Mouse (Mus musculus) intestine, embryonic 15.5 days (tissue): ENCODE measurements around the gene Lbr. TPM values are rescaled to one million over a fixed set of nuclear protein-coding genes. Genes with fewer than 3 reads are reported as not detected.

Source experiments
- ATAC-seq: fragments of 200-750 bp; cut with Nextera tagmentation; 2 replicates; pipeline ENCODE4 v1.8.0; 2017; ENCODE audit warnings: moderate TSS enrichment, moderate library complexity
- H3K27ac ChIP-seq: fragments of 300-500 bp; sonication (generic); 2 replicates; pipeline ENCODE4 v1.5.1; 2015; ENCODE audit warnings: mild to moderate bottlenecking, inconsistent platforms
- H3K27me3 ChIP-seq: fragments of 300-500 bp; sonication (generic); replicated peaks from 2 replicates; pipeline ENCODE4 v1.6.1; 2015; ENCODE audit warnings: inconsistent platforms
- H3K36me3 ChIP-seq: fragments of 300-500 bp; sonication (generic); 2 replicates; pipeline ENCODE4 v1.6.1; 2015; ENCODE audit warnings: inconsistent platforms
- H3K4me1 ChIP-seq: fragments of 300-500 bp; sonication (generic); replicated peaks from 2 replicates; pipeline ENCODE4 v1.6.1; 2015; ENCODE audit warnings: inconsistent platforms
- H3K4me2 ChIP-seq: fragments of 300-500 bp; sonication (generic); replicated peaks from 2 replicates; pipeline ENCODE4 v1.6.1; 2015; ENCODE audit warnings: mild to moderate bottlenecking, inconsistent platforms
- H3K4me3 ChIP-seq: fragments of 300-500 bp; sonication (generic); replicated peaks from 2 replicates; pipeline ENCODE4 v1.5.1; 2015; ENCODE audit warnings: inconsistent platforms
- H3K9ac ChIP-seq: fragments of 300-500 bp; sonication (generic); 2 replicates; pipeline ENCODE4 v1.6.1; 2015; ENCODE audit warnings: inconsistent platforms
- H3K9me3 ChIP-seq: fragments of 300-500 bp; sonication (generic); 2 replicates; pipeline ENCODE4 v1.6.1; 2016; ENCODE audit warnings: inconsistent platforms
- WGBS: fragments of 180-500 bp; shearing (Covaris S2); methylation state at CpG from one replicate; pipeline ENCODE4 v1.1.7; 2015; 5-methylcytosine and 5-hydroxymethylcytosine counted together
- polyA plus RNA-seq: library from polyadenylated mRNA; unstranded; fragments of >200 nt; fragmentation: Nextera tagmentation; extraction: Ambion mirVana; gene quantifications from 2 replicates; pipeline ENCODE4 v1.2.1, GENCODE M21; 2015

Gene Lbr
- 138 and 156 TPM in 2 replicates for polyA plus RNA-seq

DNA sequence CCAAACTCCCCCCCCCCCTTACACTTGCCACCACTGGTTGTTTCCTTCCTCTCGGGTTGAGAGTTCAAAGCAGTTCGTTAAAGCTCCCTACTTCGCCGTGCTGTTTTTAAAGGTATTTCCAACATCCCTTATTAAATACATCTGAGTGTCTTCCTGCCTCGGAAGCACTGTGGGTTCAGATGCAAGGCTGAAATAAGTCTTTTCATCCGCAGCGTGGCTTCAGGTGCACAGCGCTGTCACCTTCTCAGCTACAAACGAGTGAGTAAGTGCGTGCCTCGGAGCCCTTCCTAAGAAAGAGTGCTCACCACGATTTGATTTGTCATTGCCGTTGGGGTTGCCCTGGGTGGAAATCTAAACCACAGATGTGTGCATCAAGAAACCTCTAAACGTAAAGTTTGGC, at the start of gene Lbr:
TSS of gene Lbr (minus strand) at position 266 of the 400 bp plus-strand sequence.
- Histone ChIP-seq H3K36me3 (no peaks in the 10 kb centered on the region), H3K9ac (peak within 1 kb of the TSS; percentile 91), H3K9me3 (no peaks in the 10 kb centered on the region), H3K4me3 (peak within 1 kb of the TSS; percentile 82), H3K27me3 (no peaks in the 10 kb centered on the region), H3K4me2 (peak within 1 kb of the TSS; percentile 84), H3K27ac (peak within 1 kb of the TSS; percentile 97), H3K4me1 (peaks cover 11% of the 10 kb centered on the region)
- under 1% methylated on average over 14 of the region's 14 CpGs for WGBS
- ATAC-seq = peak; percentile 6; the same call in 1 of the 2 replicates

DNA sequence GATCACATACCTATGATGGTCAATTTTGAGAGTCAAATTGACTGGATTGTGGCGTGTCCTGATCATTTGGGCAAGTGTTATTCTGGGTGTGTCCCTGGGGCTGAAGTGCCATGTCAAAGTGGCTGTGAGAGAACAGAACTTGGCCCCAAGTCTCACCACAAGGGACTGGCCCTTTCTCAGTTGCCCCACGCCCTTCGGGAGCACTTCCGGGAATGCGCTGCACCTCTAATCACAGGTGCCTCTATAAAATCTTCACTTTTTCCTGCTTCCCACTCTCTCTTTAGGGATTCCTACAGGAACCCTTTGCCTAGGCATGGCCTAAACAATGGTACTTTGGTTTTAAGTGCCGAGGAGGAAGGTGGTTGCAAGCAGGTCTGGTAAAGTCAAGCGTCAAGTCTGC, 46.8 kb upstream of the Lbr start:
- ATAC-seq = no peak
- no peak overlapping the region for H3K4me3 ChIP-seq
- no peak overlapping the region for H3K4me2 ChIP-seq
- no peaks in the 10 kb centered on the region for H3K27me3 ChIP-seq
- 0 out of 2 replicates have a peak, but pooled peaks cover 3% of the 10 kb centered on the region for H3K4me1 ChIP-seq
- no peak overlapping the region for H3K9ac ChIP-seq
- no peaks in the 10 kb centered on the region for H3K36me3 ChIP-seq
- 87% methylated on average over 7 of the region's 7 CpGs for WGBS
- H3K9me3 ChIP-seq = no peaks in the 10 kb centered on the region
- no peak overlapping the region for H3K27ac ChIP-seq

DNA sequence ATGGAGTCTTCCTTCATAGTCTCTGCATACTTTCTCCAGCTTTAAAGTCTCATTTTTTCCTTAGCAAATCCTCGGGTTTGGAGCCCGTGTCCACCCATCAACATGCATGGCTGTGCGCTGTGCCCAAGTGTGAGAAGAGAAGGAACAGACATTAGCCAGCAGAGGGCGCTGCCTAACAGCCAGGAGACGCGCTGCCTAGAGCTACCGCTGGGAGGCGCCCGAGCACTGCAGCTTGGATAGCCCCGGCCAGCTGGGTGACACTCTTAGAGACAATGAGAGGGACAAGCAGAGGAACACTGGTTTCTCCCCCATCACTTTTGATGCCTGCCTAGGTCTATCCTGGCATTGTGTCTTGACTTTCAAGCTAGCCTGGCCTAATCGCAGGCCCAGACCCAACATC, 46.0 kb upstream of the Lbr start:
- Histone ChIP-seq H3K4me2 (peak overlapping the region; percentile 26; the same call in 1 of the 2 replicates), H3K9ac (0 out of 2 replicates have a peak overlapping the region, but pooled peaks have one; percentile 5), H3K27ac (no peak overlapping the region), H3K36me3 (no peaks in the 10 kb centered on the region), H3K4me1 (0 out of 2 replicates have a peak, but pooled peaks cover 3% of the 10 kb centered on the region), H3K4me3 (no peak overlapping the region), H3K9me3 (no peaks in the 10 kb centered on the region), H3K27me3 (no peaks in the 10 kb centered on the region)
- 5% methylated on average over 11 of the region's 11 CpGs for WGBS
- ATAC-seq = peak; percentile 82

DNA sequence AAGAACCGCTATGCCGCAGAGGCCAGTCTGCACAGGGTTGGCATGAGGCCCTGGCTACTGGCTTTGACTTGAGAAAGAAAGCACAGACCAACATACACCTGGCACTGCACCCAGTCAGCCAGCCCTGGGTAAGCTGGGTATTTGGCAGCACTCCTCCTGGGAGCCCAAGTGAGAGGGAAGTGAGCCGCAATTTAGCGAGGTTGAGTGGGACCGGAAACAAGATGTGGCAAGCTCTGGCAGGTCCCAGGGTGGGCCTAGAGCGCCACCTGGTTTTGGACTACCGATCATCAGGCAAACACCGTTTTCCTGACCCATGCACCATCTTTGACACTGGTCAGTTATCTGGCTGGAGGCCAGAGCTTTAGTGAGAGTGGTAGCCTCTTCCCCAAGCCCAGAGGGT, 38.7 kb upstream of the Lbr start:
- Histone ChIP-seq H3K9me3 (no peaks in the 10 kb centered on the region), H3K4me1 (no peaks in the 10 kb centered on the region), H3K36me3 (no peaks in the 10 kb centered on the region), H3K27me3 (no peaks in the 10 kb centered on the region), H3K27ac (no peak overlapping the region), H3K4me2 (0 out of 2 replicates have a peak overlapping the region, but pooled peaks have one; percentile 1), H3K4me3 (no peak overlapping the region), H3K9ac (no peak overlapping the region)
- 24% methylated on average over 8 of the region's 8 CpGs for WGBS
- peak; percentile 67 for ATAC-seq

DNA sequence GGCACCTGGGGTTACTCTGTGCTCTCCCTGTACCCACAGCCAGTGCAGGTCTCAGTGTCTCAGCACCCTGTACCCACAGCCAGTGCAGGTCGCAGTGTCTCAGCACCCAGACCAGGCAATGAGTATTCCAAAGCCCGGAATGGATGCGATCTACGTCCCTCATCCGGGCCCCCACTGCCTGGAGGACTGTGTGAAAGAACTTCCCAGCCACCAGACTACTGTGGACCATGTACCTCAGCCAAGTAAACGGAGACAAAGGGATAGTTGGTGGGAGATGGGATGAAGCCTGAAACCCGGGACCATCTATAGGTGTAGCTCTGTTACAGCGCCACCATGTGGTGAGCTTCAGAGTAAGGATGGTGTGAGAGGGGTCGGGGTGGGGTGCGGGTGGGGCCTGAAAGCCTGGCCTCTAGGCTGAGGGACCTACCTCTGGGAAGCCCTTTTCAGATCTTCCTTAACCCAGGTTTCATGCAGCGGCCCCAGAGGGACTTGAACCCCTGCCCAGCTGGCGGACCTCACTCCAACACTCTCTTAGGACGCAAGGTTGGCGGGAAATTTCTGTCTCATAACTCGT, 38.0 kb upstream of the Lbr start:
- no peaks in the 10 kb centered on the region for H3K4me1 ChIP-seq
- H3K4me2 ChIP-seq = no peak overlapping the region
- H3K36me3 ChIP-seq = no peaks in the 10 kb centered on the region
- no peaks in the 10 kb centered on the region for H3K9me3 ChIP-seq
- no peak overlapping the region for H3K9ac ChIP-seq
- H3K4me3 ChIP-seq = no peak overlapping the region
- no peak for ATAC-seq
- no peak overlapping the region for H3K27ac ChIP-seq
- WGBS = 49% methylated on average over 15 of the region's 15 CpGs
- no peaks in the 10 kb centered on the region for H3K27me3 ChIP-seq

DNA sequence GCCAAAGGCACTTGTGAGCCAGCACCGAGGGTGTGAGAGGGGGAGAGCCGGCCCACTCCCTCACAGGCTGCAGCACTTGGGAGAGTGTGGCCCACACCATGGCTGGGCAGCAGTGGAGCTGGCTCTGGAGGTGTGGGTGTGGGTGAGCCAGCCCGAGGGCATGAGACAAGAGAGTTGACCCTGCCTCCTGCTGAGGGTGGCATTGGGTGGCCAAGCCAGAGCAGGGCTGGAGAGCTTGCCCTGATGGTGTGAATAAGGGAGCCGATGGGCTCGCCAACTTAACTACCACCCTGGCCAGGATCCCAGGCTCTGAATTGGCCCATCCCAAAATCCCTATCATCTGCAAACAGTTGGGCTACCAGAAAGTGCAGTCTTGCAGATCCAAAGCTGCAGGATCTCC, 35.6 kb upstream of the Lbr start:
- Histone ChIP-seq H3K27ac (no peak overlapping the region), H3K4me2 (no peak overlapping the region), H3K4me1 (no peaks in the 10 kb centered on the region), H3K9ac (no peak overlapping the region), H3K27me3 (no peaks in the 10 kb centered on the region), H3K36me3 (no peaks in the 10 kb centered on the region), H3K4me3 (no peak overlapping the region), H3K9me3 (no peaks in the 10 kb centered on the region)
- WGBS = 74% methylated on average over 5 of the region's 5 CpGs
- no peak for ATAC-seq

DNA sequence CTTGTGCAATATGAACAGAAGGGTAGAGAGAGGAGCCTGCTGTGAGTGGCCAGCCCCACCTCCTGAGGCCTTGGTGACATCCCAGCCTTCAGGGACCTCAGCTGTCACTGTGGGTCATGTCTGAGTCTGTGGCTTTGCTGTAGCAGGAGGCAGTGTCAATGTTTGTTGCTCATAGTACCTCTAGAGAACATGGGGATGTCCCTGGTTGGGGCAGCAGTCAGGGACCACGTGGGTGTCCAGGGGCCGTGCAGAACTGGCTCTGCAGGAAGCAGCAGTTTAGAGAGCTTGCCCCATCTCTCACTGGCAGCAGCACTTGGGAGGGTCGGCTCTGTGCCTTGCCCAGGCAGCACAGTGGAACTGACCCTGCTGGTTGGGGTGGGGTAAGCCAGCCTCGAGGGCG, 34.2 kb upstream of the Lbr start:
- H3K4me1 ChIP-seq = no peaks in the 10 kb centered on the region
- no peaks in the 10 kb centered on the region for H3K36me3 ChIP-seq
- no peak overlapping the region for H3K4me2 ChIP-seq
- no peaks in the 10 kb centered on the region for H3K9me3 ChIP-seq
- no peaks in the 10 kb centered on the region for H3K27me3 ChIP-seq
- no peak overlapping the region for H3K9ac ChIP-seq
- WGBS = 46% methylated on average over 5 of the region's 5 CpGs
- H3K4me3 ChIP-seq = no peak overlapping the region
- no peak for ATAC-seq
- H3K27ac ChIP-seq = no peak overlapping the region

DNA sequence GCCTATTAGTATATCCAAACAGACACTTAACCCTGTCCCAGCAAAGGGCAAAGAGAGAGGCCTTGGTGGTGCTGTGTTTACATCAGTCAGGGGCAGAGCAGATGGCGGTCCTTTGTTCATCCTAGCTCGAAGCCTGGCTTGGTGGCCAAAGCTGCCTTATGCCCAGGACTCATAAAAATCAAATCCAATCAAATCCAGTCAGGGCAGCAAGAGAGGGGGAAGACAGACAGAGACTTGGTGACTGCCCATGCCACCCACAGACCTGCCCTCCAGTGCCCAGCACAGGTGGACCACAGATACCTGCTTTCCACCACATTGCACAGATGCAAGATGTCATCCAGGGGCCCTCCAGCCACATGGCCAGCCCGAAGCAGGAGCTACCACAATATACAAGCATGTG, 33.8 kb upstream of the Lbr start:
- Histone ChIP-seq H3K27me3 (no peaks in the 10 kb centered on the region), H3K9me3 (no peaks in the 10 kb centered on the region), H3K4me2 (no peak overlapping the region), H3K36me3 (no peaks in the 10 kb centered on the region), H3K9ac (no peak overlapping the region), H3K4me1 (no peaks in the 10 kb centered on the region), H3K4me3 (no peak overlapping the region), H3K27ac (no peak overlapping the region)
- 58% methylated on average over 3 of the region's 3 CpGs for WGBS
- ATAC-seq = no peak

DNA sequence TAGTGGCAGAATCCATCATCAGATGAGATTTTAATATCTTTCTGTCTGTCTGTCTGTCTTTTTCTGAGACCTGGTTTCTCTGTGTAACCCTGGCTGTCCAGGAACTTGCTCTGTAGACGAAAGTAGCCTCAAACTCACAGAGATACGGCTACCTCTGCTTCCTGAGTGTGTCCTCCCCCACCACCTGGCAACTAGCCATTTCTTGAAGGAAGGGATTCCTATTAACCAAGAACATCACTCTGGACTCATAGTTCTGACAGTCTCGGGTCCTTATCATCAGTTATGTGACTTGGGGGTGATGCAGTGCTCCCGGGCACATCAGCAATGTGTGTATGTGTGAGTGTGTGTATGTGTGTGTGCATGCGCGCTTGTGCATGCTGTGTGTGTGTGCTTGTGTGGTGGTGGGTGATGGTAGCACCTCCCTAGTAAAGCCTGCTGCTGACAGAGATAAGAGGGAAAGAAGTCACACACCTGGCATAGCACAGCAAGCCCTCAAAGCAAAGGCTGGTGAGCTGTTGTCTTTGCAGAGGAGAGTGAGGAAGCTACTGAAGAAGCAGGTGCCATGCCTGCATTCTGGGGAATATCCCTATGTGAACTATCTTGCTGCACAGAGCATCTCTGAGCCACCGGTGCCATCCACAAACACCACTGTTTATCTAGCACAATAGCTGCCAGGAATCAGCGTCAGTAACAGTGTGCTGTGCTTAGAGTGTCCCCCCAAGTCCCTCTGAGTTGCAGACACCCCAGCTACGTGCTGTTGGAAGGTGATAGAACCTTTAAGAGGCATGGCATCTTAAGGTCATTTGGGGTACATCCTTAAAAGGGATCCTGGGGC, 30.5 kb upstream of the Lbr start:
- WGBS = 70% methylated on average over 9 of the region's 9 CpGs
- ATAC-seq = no peak

DNA sequence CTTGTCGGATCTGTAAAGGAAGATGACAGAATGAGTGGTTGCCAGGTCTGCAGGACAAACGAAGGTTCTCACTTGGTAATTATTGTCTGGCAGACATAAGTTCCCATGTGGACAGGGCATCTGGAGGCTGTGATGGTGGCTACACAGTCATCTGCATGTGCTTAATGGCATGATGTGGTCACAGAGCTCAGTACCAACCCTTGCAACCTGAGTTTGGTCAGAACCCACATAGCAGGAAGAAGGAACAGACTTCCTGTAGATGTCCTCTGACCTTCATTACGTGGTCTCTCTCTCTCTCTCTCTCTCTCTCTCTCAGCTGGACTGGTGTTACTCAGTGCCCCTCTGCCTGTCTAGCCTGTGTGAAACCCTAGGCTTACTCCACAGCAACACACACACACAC, 29.8 kb upstream of the Lbr start:
- no peaks in the 10 kb centered on the region for H3K36me3 ChIP-seq
- WGBS = 71% methylated on average over 3 of the region's 3 CpGs
- no peak overlapping the region for H3K4me2 ChIP-seq
- H3K9me3 ChIP-seq = no peaks in the 10 kb centered on the region
- H3K4me3 ChIP-seq = no peak overlapping the region
- ATAC-seq = no peak
- H3K27ac ChIP-seq = no peak overlapping the region
- H3K9ac ChIP-seq = no peak overlapping the region
- no peaks in the 10 kb centered on the region for H3K4me1 ChIP-seq
- H3K27me3 ChIP-seq = no peaks in the 10 kb centered on the region

More for the DNA sequence above, 30.5 kb upstream of the Lbr start:
- Histone ChIP-seq H3K27me3 (no peaks in the 10 kb centered on the region), H3K4me1 (no peaks in the 10 kb centered on the region), H3K27ac (no peak overlapping the region), H3K9me3 (no peaks in the 10 kb centered on the region), H3K4me2 (no peak overlapping the region), H3K9ac (no peak overlapping the region), H3K36me3 (no peaks in the 10 kb centered on the region), H3K4me3 (no peak overlapping the region)

DNA sequence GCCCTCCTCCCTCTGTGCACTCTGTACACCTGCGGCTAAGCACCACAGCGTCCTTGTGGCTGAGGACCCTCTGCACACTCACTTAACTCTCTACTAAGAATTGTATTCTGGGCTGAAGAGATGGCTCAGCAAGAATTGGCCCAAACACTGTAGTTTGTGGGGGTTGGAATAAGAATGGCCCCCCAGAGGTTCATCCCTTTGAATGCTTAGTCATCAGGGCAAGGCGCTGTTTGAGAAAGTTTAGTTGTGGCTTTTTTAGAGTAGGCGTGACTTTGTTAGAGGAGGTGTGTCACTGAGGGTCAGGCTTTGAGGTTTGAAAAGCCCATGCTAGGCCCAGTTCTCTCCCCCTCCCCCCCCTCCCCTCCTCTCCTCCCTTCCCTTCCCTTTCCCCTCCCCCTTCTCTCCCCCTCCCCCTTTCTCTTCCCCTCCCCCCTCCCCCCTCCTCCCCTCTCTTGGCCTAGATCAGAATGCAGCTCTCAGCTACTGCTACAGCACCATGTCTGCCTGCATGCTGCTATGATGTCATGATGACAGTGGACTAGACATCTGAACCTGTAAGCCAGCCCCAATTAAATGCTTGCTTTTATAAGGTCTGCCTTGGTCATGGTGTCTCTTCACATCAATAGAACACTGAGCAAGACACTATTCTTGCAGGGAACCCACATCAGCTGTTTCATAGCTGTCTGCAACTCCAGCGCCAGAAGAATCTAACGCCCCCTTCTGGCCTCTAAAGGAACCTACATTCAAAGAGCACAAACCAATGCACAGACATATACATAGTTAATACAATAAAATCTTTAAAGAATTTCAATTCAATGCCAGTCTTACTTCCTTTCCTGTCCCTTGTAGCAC, 23.8 kb upstream of the Lbr start:
- H3K36me3 ChIP-seq = no peaks in the 10 kb centered on the region
- H3K27ac ChIP-seq = no peak overlapping the region
- no peak overlapping the region for H3K9ac ChIP-seq
- H3K4me1 ChIP-seq = peaks cover 9% of the 10 kb centered on the region
- no peak overlapping the region for H3K4me2 ChIP-seq
- ATAC-seq = no peak
- no peak overlapping the region for H3K4me3 ChIP-seq
- no peaks in the 10 kb centered on the region for H3K27me3 ChIP-seq
- WGBS = 82% methylated on average over 6 of the region's 6 CpGs
- no peaks in the 10 kb centered on the region for H3K9me3 ChIP-seq

DNA sequence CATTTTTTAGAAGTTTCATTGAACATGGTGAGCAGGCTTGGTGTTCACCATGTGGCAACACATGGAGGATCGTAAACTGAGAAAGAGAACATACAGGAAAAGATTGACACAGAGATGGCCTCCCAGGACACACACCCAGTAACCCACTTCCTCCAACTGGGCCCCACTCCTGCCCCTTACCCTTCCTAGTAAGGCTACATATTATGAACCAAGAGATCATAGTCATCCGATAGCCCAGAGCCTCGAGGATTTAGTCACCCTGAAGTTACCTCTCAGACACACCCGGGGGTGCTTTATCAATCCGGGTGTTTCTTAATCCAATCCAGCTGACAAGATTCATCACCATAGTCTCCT, 23.0 kb upstream of the Lbr start:
- H3K36me3 ChIP-seq = no peaks in the 10 kb centered on the region
- ATAC-seq = peak; percentile 16
- WGBS = 69% methylated on average over 5 of the region's 5 CpGs
- H3K27me3 ChIP-seq = no peaks in the 10 kb centered on the region
- peak overlapping the region; percentile 85; the same call in 1 of the 2 replicates for H3K27ac ChIP-seq
- no peak overlapping the region for H3K4me2 ChIP-seq
- peaks cover 10% of the 10 kb centered on the region for H3K4me1 ChIP-seq
- no peak overlapping the region for H3K9ac ChIP-seq
- H3K4me3 ChIP-seq = no peak overlapping the region
- H3K9me3 ChIP-seq = no peaks in the 10 kb centered on the region
